Mouse (Mus musculus) E14TG2a.4 (cell line): ENCODE results near the gene Tmem131l.

Experiments
- H3K27me3 ChIP-seq: 2 replicates; pipeline ENCODE4 v1.6.1; 2014; ENCODE audit warnings: low read length, control low read depth; ENCODE audit not compliant: insufficient read depth
- H3K36me3 ChIP-seq: 2 replicates; pipeline ENCODE4 v1.6.1; 2014; ENCODE audit warnings: low read length, control low read depth; ENCODE audit not compliant: insufficient read depth
- H3K4me1 ChIP-seq: replicated peaks from 2 replicates; pipeline ENCODE4 v1.6.1; 2014; ENCODE audit warnings: low read depth, low read length, control low read depth
- H3K4me3 ChIP-seq: replicated peaks from 2 replicates; pipeline ENCODE4 v1.5.1; 2014; ENCODE audit warnings: mild to moderate bottlenecking, low read length
- H3K9me3 ChIP-seq: 2 replicates; pipeline ENCODE4 v1.6.1; 2014; ENCODE audit warnings: low read length, control low read depth
- CTCF ChIP-seq: conservative IDR thresholded peaks from 2 replicates; pipeline ENCODE4 v1.5.1; 2014; ENCODE audit warnings: low read length
- NANOG ChIP-seq: IDR thresholded peaks from 2 replicates; pipeline ENCODE4 v1.6.1; 2014; ENCODE audit warnings: borderline replicate concordance, low read length, mixed read lengths
- POU5F1 ChIP-seq: IDR thresholded peaks from 2 replicates; pipeline ENCODE4 v1.6.1; 2014; ENCODE audit warnings: low read length, borderline replicate concordance

Tmem131l gene

DNA sequence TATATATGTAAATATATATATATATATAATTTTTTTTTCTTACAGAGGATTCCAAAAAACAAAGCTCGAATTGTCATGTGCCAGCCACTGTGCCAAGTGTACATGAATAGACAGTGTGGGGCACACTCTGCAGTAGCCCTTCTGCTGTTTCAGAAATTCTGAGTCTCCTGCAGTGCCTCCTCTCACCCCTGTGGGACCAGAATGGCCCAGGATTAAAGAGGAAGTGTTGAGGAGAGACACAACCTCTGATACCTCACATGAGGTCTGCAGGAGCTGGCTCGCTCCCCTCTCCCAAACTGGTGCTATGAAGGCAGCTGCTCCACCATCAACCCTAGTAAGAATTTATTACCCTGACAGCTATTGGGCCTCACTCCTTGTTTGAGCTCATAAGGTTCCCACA lies 190.6 kb downstream of the Tmem131l start:
- H3K4me3 ChIP-seq, result no peak overlapping the region
- no peaks in the 10 kb centered on the region for H3K27me3 ChIP-seq
- no peaks in the 10 kb centered on the region for H3K9me3 ChIP-seq
- TF ChIP-seq POU5F1 (no peak), NANOG (no peak), CTCF (no peak)
- H3K4me1 ChIP-seq, result peaks cover 14% of the 10 kb centered on the region; the same call in 1 of the 2 replicates
- H3K36me3 ChIP-seq, result no peaks in the 10 kb centered on the region
